Mouse (Mus musculus) forebrain, embryonic 16.5 days (tissue): ENCODE results near the gene Nagk. TPM values are rescaled to one million over a fixed set of nuclear protein-coding genes. Genes with fewer than 3 reads are reported as not detected.

ENCODE experiments used
- polyA plus RNA-seq: library from polyadenylated mRNA; unstranded; fragments of >200 nt; fragmentation: Nextera tagmentation; extraction: Ambion mirVana; gene quantifications from 2 replicates; pipeline ENCODE4 v1.2.1, GENCODE M21; 2015

Gene Nagk
- polyA plus RNA-seq, 1 experiment from 2014 or later = 123 TPM

Other genes starting within 250 kb of the Nagk start
- 58.0 and 59.2 TPM in 2 replicates for gene Stambp, start 222.3 kb upstream of the Nagk start, polyA plus RNA-seq
- not detected in 2 replicates for gene Clec4f, start 138.8 kb upstream of the Nagk start, polyA plus RNA-seq
- gene Cd207, start 117.1 kb upstream of the Nagk start, polyA plus RNA-seq = not detected in 2 replicates
- gene Vax2, start 83.7 kb upstream of the Nagk start, polyA plus RNA-seq = not detected in 2 replicates
- gene Atp6v1b1, start 52.0 kb upstream of the Nagk start, polyA plus RNA-seq = 0.24 TPM in 2 replicates
- gene Ankrd53, start 32.3 kb upstream of the Nagk start, polyA plus RNA-seq = 0.18 TPM in 1 of 2 replicates, not detected in the other
- gene Tex261, start 19.2 kb upstream of the Nagk start, polyA plus RNA-seq = 63.1 and 79.0 TPM in 2 replicates
- 33.9 and 50.2 TPM in 2 replicates for gene Paip2b, start 36.8 kb downstream of the Nagk start, polyA plus RNA-seq
- gene Zfp638, start 72.1 kb downstream of the Nagk start, polyA plus RNA-seq = 90.8 and 99.0 TPM in 2 replicates
- 1.7 and 1.8 TPM in 2 replicates for gene Dysf, start 213.6 kb downstream of the Nagk start, polyA plus RNA-seq